Mouse (Mus musculus): ENCODE measurements around the gene Eno3.

Eno3 gene

GRCm38 (mm10) chr11:70656964-70657363 is at the start of gene Eno3:
Gene Eno3, plus strand, starts transcription at chr11:70657202.
- peak; percentile 50 to 52 for DNase-seq

GRCm38 (mm10) chr11:70607611-70608010 is 49.4 kb upstream of the Eno3 start:
- DNase-seq, result no peak

DNA sequence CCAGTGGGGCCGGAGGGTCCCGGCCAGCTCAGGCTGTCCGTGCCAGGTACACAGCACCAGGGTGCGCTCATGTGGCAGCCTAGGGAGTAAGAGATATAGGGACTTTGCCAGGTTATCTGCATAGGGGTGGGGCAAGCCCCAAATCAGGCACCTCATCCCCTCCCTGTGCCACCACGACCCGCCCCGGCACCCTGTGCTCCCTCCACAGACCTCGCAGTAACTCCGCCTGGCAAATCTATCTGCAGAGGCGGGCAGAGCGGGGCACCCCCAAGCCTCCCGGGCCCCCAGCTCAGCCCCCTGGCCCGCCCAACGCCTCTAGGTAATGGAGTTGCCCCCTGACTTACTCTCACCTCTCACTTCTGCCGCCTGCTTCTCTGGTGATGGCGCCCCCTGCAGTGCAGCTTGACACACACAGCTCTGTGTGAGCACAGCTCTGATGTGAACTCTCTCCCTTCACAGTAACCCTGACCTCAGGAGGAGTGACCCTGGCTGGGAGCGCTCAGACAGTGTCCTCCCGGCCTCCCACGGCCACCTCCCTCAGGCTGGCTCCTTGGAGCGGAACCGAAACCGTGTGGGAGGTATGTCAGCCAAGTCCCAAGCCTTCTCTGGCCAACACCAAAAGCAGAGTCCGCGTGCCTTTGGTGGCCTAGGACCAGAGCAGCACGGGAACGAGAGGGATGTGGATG is 48.5 kb upstream of the Eno3 start:
- DNase-seq, result peak; percentile 78 to 84

DNA sequence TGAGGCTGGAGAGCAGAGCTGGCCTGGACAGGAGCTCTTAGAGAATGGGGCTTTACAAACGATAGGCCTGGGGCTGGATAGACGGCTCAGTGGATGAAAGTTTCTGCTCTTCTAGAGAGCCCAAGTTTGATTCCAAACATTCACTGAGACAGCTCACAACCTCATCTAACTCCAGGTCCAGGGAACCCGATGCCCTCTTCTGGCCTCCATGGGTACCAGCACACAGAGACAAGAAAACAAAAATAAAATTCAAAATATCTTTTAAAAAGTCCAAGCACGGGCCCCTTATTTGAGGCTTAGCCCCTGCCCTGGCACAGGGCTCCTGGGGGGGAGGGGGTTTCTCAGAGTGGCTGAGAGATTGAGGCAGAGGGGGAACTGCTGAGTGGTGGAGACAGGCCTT is 46.2 kb upstream of the Eno3 start:
- no peak for DNase-seq

DNA sequence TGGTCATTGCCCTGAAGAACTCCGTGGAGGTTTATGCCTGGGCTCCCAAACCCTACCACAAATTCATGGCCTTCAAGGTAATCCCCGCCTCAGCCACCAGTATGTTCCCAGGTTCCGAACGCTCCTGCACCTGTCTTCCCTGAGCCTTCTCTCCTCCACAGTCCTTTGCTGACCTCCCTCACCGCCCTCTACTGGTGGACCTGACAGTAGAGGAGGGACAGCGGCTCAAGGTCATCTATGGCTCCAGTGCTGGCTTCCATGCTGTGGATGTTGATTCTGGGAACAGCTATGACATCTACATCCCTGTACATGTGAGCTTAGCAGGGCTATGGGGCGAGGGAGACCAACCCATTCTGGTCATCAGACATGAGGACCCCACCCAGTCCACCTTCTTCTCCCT is 44.5 kb upstream of the Eno3 start:
- peak in 1 of 2 experiments; percentile 36 for DNase-seq

GRCm38 (mm10) chr11:70615074-70615473 is 41.9 kb upstream of the Eno3 start:
- peak; percentile 79 to 86 for DNase-seq

DNA sequence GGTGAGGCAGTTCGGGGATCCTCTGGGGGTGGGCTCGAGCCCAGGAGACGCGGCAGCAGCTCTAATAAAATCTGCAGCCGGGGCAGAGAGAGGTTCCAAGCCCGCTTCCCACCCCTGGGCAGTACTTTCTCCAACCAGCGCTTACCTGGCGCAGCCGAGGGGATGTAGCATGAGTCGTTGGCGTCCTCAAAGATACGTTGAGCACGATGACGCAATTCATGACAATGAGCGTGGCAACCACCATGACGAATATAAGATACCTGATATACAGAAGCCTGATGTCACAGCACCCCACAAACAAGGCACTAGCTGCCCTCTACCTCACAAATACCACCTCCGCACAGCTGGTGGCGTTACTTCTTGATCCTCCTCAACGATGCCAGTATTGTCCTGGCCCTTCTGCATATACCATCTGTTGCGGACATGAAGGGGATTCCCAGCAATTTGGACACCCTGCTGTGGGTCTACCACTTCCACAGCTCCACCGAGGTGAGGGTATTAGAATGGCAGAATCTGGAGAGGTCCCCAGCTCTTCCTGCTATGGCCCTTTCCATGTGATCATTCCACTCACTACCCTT is 41.4 kb upstream of the Eno3 start, which contains the start of gene 4930544D05Rik:
Gene 4930544D05Rik (plus strand): TSS at position 333 of the 578 bp plus-strand sequence.
- no peak for DNase-seq

DNA sequence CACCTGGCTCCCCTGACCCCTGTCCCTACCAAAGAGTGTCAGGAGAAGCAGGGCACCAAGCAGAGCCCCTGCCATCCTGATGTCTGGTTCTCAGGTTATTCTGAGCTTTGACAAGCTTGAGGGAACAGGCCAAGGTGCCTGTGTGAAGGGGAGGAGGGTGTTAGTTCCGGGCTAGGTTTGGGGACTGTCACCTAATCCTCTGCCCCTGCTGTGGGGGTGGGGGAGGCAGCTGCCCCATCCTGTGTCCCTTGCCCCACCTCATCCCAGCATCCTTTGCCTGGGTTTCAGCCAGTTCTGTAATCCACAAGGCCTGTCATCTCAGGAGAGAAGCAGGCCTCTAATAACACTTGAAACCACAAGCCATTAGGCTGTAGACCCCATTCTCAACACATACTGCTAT is 37.9 kb upstream of the Eno3 start, which contains the start of gene Chrne:
Gene Chrne (minus strand): TSS at position 116 of the 400 bp plus-strand sequence.
- no peak for DNase-seq

GRCm38 (mm10) chr11:70621972-70622814 is 34.8 kb upstream of the Eno3 start:
- DNase-seq, result no peak

- no peak for DNase-seq
These were observed 33.8 kb upstream of the Eno3 start for GRCm38 (mm10) chr11:70623053-70623742.

GRCm38 (mm10) chr11:70625473-70625872 is 31.5 kb upstream of the Eno3 start:
- peak; percentile 80 to 83 for DNase-seq

- no peak for DNase-seq
These were observed 30.1 kb upstream of the Eno3 start for GRCm38 (mm10) chr11:70626877-70627276.

- DNase-seq, result no peak
These were observed 28.6 kb upstream of the Eno3 start for GRCm38 (mm10) chr11:70628431-70628830.

DNA sequence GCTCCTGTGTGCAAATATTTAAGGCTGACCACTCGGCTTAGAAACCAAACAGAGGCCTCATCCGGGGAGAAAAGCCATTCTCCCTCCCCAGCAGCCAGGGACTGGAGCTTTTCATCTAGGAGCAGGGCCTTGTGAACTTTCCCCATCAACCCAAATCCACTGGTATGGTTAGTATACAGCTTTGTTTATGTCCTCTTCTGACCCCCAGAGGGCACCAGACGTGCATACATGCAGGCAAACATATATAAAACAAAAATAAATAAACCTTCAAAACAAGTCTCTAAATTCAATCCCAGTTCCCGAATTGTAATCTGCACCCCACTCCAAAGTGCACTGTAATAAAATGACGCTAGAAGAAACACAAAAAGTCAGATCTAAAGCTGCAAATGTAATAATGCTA is 27.4 kb upstream of the Eno3 start:
- DNase-seq, result no peak

DNA sequence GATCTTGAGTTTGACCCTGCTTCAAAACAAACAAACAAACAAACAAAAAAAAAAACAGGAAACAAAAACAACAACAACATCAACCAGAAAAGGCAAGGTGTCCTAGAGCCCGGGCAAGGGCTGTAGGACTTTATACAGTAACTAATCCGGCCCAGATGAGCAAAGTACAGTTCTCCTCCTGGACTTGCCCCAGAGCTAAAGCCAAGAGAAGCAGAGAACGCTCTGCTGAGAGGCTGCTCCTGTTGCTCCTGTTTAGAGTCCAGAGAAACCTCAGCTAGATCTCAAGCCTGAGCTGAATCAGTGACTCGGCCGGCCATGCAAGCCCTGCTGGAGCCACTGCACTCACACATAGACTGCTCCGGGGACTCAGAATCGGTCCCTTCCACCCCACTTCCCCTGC is 26.9 kb upstream of the Eno3 start:
- no peak for DNase-seq

DNA sequence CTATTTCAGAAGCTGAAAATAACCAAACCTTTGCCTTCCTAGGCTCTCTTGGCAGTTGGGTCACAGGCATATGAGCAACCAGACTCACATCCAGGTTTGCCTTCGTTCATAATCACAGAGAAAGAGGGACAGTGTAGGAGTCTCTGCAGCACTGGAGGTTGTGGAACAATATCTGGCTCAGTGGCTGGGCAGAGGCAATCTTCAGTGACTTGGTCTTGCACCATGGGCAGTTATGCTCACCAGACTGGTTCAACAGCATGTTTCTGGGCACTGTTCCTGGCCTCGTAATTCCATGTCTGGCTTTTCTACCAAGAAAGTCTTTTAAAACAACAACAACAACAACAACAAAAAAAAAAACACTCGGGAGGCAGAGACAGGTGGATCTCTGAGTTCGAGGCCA is 21.4 kb upstream of the Eno3 start:
- DNase-seq, result no peak

DNA sequence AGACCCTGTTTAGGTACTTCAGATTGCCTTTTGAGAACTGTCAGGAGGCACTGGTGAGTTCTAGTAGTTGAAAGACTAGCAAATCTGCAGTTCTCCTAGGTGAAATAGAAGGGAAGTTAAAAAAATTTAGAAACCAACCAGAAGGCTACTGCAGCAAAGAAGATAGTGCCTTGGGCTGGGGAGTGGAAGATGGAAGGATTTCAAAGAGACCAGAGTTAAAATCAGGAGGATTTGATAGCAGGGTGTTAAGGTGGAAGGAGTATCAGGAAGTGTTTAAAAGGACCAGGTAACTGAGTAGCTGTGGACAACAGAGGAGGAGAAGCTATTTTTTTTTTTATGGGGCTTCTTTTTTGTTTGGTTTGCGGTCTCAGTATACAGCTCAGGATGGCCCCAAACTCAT is 19.2 kb upstream of the Eno3 start:
- DNase-seq, result no peak

- DNase-seq, result no peak
These were observed 18.7 kb upstream of the Eno3 start for GRCm38 (mm10) chr11:70638293-70638692.

DNA sequence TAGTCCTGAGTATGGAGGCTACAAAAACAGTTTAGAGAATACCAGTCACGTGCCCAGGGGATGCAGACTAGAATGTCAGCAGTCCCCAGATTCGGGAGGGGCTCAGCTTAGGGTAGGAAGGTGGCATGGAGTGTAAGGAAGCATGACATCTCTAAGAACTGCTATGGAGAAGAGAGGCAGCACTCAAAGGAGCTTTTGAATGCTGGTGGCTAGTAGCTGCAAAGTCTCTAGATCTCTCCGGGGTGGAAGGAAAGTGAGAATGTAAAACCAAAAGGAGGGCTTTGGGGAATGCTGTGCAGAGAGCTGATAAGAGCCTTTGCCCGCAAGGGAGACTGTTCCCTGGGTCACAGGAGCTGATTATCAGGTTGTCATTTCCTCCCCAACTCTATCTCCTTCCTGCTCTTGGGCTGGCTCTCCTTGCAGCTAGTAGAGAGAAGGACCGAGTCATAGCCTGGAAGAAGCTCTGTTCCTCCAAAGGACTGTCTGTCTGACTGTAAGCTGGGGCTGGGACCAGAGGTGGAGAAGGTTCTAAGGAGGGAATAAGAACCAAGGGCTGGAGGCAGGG is 18.2 kb upstream of the Eno3 start, which contains the start of gene Gp1ba:
Gene Gp1ba (plus strand): TSS at position 409 of the 565 bp plus-strand sequence.
- no peak for DNase-seq

- DNase-seq, result no peak
These were observed 17.0 kb upstream of the Eno3 start for GRCm38 (mm10) chr11:70639976-70640375.

DNA sequence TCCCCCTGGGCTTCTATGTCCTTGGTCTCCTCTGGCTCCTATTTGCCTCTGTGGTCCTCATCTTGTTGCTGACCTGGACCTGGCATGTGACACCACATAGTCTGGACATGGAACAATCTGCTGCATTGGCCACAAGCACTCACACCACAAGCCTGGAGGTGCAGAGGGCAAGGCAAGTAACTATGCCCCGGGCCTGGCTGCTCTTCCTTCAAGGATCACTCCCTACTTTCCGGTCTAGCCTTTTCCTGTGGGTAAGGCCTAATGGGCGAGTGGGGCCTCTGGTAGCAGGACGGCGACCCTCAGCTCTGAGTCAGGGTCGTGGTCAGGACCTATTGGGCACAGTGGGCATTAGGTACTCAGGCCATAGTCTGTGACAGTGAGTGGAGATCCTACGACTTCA is 15.8 kb upstream of the Eno3 start:
- DNase-seq, result no peak

GRCm38 (mm10) chr11:70643051-70643450 is 14.0 kb upstream of the Eno3 start:
- no peak for DNase-seq

Measured in kidney, postnatal 4 days (tissue).